Mouse (Mus musculus) bone marrow, adult 2 months (tissue): ENCODE measurements around the gene Vac14. TPM values are rescaled to one million over a fixed set of nuclear protein-coding genes. Genes with fewer than 3 reads are reported as not detected.

ENCODE experiments used
- H3K27ac ChIP-seq: fragments of 200-500 bp; 2 replicates; pipeline ENCODE4 v1.5.1; 2012; ENCODE audit warnings: low read depth, mild to moderate bottlenecking, control low read depth, inconsistent platforms, low read length; ENCODE audit not compliant: control insufficient read depth, poor library complexity, insufficient read depth
- H3K4me1 ChIP-seq: fragments of 200-500 bp; 2 replicates; pipeline ENCODE4 v1.6.1; 2011; ENCODE audit warnings: low read length; ENCODE audit not compliant: control insufficient read depth, insufficient read depth
- H3K4me3 ChIP-seq: fragments of 200-500 bp; replicated peaks from 2 replicates; pipeline ENCODE3; 2011; ENCODE audit warnings: mild to moderate bottlenecking, low read depth, low read length, control low read depth; ENCODE audit not compliant: control insufficient read depth
- CTCF ChIP-seq: fragments of 200-500 bp; IDR thresholded peaks from 2 replicates; pipeline ENCODE4 v1.5.1; 2011; ENCODE audit warnings: low read length, control low read depth; ENCODE audit not compliant: control insufficient read depth, insufficient read depth
- POLR2A ChIP-seq: fragments of 200-500 bp; IDR thresholded peaks from 2 replicates; pipeline ENCODE4 v1.6.1; 2011; ENCODE audit warnings: low read depth, mild to moderate bottlenecking, control low read depth, low read length, borderline replicate concordance; ENCODE audit not compliant: control insufficient read depth
- WGBS: fragments of 180-500 bp; shearing (Covaris S2); methylation state at CpG from one replicate; pipeline ENCODE4 v1.1.7; 2018; 5-methylcytosine and 5-hydroxymethylcytosine counted together
- polyA plus RNA-seq: library from polyadenylated mRNA; stranded (reverse); fragments of >200 nt; gene quantifications from 2 replicates; pipeline ENCODE4 v1.2.4, GENCODE M21; 2011; ENCODE audit warnings: low replicate concordance; ENCODE audit not compliant: missing spikeins, insufficient read depth, insufficient read length

Gene Vac14
- polyA plus RNA-seq, 1 experiment: 19.2 TPM

DNA sequence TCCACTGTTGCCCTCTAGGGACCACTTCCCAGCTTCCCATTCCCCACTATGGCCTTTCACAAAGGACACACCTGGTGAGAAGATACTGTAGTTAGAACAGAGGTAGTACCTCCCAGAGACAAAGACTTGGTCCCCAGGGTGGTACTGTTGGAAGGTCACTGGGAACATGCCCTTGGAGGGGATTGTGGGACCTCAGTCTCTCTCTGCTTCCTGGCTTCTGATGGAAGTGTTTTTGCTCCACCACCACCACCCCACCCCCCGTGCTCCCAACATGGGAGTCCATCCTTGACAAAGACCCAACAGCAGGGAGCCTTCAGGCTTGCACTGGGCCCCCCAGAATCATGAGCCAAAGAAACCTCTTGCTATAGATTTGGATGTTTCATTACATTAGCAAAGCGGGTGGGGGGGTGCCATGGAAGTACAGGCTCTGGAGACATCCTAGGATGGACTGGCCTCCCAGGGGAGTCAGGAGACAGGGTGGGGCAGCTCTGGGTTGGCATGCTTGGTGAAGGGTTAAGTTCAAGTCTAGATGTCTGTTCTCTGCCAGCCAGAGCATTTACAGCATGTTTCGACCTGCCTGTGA is 88.0 kb downstream of the Vac14 start:
- Histone ChIP-seq H3K4me3 (no peak overlapping the region), H3K4me1 (no peaks in the 10 kb centered on the region), H3K27ac (no peak overlapping the region)
- TF ChIP-seq CTCF: no peak
- TF ChIP-seq POLR2A: no peak
- 84% methylated on average over 3 of the region's 3 CpGs for WGBS

DNA sequence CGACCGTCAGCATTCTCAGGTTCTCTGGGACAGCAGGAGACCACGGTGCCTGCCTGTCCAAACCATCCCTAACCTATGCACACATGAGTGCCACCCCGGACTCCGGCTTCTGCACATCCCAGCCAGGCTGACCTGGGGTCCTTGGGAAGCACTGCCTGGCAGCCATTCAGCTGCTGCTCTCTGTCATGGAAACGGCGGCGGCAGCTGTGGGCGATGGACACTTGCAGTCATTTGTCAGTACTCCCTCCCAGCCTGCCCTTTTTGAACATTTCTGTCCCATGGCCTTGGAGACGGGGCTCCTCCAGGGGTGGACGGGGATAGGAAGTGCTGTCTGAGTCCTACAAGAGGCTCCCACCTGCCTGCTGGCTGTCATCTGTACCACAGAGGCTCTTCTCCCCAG is 90.0 kb downstream of the Vac14 start:
- no peak overlapping the region for H3K27ac ChIP-seq
- TF ChIP-seq POLR2A: no peak
- TF ChIP-seq CTCF: no peak
- H3K4me3 ChIP-seq: no peak overlapping the region
- WGBS: 92% methylated on average over 11 of the region's 11 CpGs
- no peaks in the 10 kb centered on the region for H3K4me1 ChIP-seq

DNA sequence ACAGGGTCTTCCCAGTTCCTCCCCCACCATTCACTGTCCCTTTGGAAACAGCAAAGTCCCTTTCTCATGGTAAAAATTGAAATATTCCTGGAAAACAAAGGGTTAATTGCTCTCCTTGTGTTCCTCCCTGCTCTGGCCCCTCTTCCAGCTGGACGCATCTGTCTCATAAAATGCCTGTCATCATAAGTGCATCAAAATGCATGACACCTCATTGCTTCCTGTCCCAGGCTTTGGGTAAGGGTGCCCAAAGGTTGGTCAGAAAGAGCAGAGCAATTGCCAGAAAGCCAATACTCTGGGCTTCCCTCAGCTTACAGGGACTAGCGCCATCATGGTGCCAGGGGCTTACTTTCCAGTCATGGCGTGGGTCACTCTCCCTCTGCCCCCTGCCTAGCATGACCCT is 92.2 kb downstream of the Vac14 start:
- Histone ChIP-seq H3K4me1 (no peaks in the 10 kb centered on the region), H3K27ac (no peak overlapping the region), H3K4me3 (no peak overlapping the region)
- WGBS: 84% methylated on average over 3 of the region's 3 CpGs
- TF ChIP-seq POLR2A: no peak
- TF ChIP-seq CTCF: no peak

DNA sequence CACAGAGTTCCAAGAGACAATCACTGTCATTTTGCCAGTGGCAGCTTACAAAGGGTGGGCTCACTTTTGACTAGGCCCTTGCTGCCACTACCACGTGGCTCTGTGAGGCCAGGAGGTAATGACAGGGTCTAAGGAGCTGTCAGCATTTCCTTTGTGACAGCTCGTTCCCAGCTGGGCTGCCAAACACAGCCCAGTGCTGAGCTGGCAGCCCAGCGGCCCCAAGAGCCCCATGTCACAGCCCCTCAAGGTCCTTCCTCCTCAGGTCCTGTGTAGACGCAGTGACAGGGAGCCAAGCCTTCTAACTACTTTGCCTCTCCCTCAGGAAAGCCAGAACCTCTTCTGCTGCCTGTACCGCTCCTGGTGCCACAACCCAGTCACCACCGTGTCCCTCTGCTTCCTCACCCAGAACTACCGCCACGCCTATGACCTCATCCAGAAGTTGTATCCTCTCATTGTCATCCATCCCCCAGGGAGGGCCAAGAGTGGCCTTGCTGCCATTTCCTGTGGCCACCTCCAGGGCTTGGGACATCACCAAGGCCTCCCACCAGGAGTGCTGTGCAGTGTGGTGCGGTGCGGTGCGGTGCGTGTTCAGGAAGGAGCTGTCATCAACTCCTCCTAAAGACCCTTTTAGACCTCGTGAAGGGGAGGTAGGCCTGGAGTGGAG is 93.0 kb downstream of the Vac14 start:
- Histone ChIP-seq H3K4me3 (no peak overlapping the region), H3K27ac (no peak overlapping the region), H3K4me1 (no peaks in the 10 kb centered on the region)
- 73% methylated on average over 13 of the region's 13 CpGs for WGBS
- no peak for TF ChIP-seq CTCF
- no peak for TF ChIP-seq POLR2A

DNA sequence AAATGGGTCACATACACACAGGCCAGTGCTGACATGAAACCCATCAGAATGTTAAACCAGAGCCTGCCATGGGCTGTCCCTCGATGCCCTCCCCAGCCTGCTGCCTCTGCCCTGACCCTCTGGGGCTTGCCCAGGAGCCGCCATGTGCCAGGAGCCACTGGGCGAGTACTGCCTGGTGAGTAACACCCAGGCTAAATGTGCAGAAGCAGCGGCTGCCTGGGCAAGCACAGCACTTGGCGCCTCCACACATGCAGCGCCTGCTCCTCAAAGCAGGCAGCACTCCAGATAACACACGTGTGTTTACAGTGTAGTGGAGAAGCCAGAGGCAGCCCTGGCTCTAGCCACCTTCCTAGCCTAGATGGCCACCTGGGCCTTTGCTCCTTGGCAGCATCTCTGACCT is 94.7 kb downstream of the Vac14 start:
- Histone ChIP-seq H3K4me1 (no peaks in the 10 kb centered on the region), H3K27ac (no peak overlapping the region), H3K4me3 (no peak overlapping the region)
- TF ChIP-seq POLR2A (no peak), CTCF (no peak)
- WGBS: 90% methylated on average over 7 of the region's 7 CpGs

DNA sequence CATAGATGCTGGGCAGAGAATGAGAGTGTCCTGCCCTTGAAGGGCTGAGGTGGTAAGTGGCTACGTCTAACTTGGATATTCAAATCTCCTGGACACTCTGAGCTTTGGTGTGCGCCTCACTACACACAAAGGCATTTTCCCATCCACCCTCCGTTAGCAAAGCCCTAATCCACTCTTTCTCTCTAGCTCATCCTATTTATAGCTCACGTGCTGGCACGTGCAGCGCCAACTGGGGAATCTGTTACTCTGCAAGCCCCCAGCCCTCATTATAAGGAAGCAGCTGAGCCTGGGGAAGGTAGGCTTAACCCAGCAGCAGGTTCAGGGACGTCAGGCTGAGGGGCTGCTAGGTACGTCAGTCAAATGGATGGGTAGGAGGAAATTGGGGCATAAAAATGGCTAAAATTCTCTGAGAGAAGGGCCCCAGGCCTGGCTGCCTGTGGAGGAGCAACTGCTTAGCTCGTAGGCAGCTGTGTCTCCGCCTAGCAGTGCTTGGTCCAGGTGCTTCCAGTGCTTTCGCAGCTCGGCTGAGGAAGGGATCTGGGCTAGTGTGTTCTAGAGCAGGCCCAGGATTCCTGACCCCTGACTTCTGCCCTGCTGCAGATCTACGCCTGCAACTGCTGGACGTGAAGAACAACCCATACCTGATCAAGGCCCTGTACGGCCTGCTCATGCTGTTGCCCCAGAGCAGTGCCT is 96.6 kb downstream of the Vac14 start:
- TF ChIP-seq CTCF (no peak), POLR2A (no peak)
- H3K4me1 ChIP-seq: no peaks in the 10 kb centered on the region
- no peak overlapping the region for H3K4me3 ChIP-seq
- WGBS: 83% methylated on average over 15 of the region's 15 CpGs
- H3K27ac ChIP-seq: no peak overlapping the region

DNA sequence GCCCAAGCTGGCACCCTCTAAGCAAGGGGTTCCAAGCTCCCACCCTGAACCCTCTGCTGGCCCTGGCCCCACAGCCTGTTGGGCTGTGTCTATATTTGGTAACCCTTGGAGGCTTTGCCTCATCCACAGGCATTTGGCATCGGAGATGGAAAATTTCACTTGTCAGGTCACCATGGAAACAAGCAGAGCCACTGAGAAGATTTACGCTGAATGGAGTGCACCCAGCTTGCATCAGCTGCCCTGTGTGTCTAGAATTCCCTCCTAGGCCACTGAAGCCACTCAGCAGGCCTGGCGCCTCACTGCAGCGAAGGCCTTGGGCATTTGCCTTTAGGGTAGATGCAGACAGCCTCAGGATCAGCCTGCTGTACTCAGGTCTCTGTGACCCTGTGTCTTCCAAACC is 97.7 kb downstream of the Vac14 start:
- 93% methylated on average over 4 of the region's 4 CpGs for WGBS

DNA sequence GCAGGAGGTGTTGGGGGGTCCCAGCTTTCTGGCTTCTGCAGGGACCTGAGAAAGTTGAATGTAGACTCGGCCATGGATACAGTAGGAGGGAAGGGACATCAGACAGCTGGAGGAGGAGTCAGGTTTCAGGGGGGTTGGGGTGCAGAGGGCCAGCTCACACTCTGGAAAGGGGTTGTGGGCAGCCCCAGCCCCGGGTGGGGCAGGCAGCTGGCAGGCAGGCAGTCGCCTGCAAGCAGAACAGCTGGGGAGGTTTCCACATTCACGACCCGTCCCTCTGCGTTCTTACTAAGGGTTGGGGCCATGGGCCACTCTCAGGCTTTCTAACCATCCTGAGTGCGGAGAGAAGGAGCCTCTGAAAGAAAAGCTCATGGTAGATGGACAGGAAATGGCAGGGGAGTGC is 98.7 kb downstream of the Vac14 start:
- H3K27ac ChIP-seq: no peak overlapping the region
- WGBS: 73% methylated on average over 7 of the region's 7 CpGs
- no peaks in the 10 kb centered on the region for H3K4me1 ChIP-seq

More for the DNA sequence above, 97.7 kb downstream of the Vac14 start:
- H3K27ac ChIP-seq: no peak overlapping the region
- no peaks in the 10 kb centered on the region for H3K4me1 ChIP-seq
- no peak for TF ChIP-seq CTCF
- H3K4me3 ChIP-seq: no peak overlapping the region

More for the DNA sequence above, 98.7 kb downstream of the Vac14 start:
- no peak for TF ChIP-seq POLR2A
- TF ChIP-seq CTCF: no peak
- no peak overlapping the region for H3K4me3 ChIP-seq
